Mouse (Mus musculus): ENCODE results near the gene Card14.

- TF ChIP-seq POLR2A (IDR thresholded peaks at IDR 0.05; ENCODE audit: insufficient read depth, low read depth, low read length) = no peak
- TF ChIP-seq CTCF (IDR thresholded peaks at IDR 0.05; ENCODE audit: insufficient read depth, low read depth, low read length) = no peak
These were observed 8.7 kb upstream of the Card14 start for GRCm38 (mm10) chr11:119298917-119299316.

Measured in olfactory bulb, adult 2 months (tissue).